Mouse (Mus musculus): Measurements from ENCODE around the gene Schip1. TPM values are rescaled to one million over a fixed set of nuclear protein-coding genes. Genes with fewer than 3 reads are reported as not detected.

The Schip1 gene
- polyA plus RNA-seq, 1 experiment from 2014 or later: 181 TPM

GRCm38 (mm10) chr3:68353492-68353891, 288.9 kb downstream of the Schip1 start:
- ATAC-seq (replicated peaks): no peak
- H3K9ac ChIP-seq (replicated peaks): no peak overlapping the region
- 67% methylated on average over 3 of the region's 3 CpGs for WGBS

GRCm38 (mm10) chr3:68356516-68356915, 291.9 kb downstream of the Schip1 start:
- ATAC-seq (replicated peaks): no peak
- Histone ChIP-seq H3K4me2 (replicated peaks) (no peak overlapping the region), H3K36me3 (no peaks in the 10 kb centered on the region), H3K4me3 (no peak overlapping the region), H3K27ac (replicated peaks) (no peak overlapping the region), H3K4me1 (peaks cover 6% of the 10 kb centered on the region; the same call in 1 of the 2 replicates), H3K9me3 (no peaks in the 10 kb centered on the region), H3K27me3 (no peaks in the 10 kb centered on the region), H3K9ac (replicated peaks) (no peak overlapping the region)
- WGBS: 80% methylated on average over 2 of the region's 2 CpGs

More at GRCm38 (mm10) chr3:68353492-68353891, 288.9 kb downstream of the Schip1 start:
- Histone ChIP-seq H3K9me3 (no peaks in the 10 kb centered on the region), H3K4me3 (no peak overlapping the region), H3K36me3 (no peaks in the 10 kb centered on the region), H3K27me3 (no peaks in the 10 kb centered on the region), H3K4me1 (peaks cover 6% of the 10 kb centered on the region; the same call in 1 of the 2 replicates), H3K4me2 (replicated peaks) (no peak overlapping the region), H3K27ac (replicated peaks) (peak overlapping the region; percentile 33; the same call in 1 of the 2 replicates)

GRCm38 (mm10) chr3:68368029-68368428, 303.4 kb downstream of the Schip1 start:
- H3K4me2 ChIP-seq (replicated peaks): no peak overlapping the region
- no peak for ATAC-seq (replicated peaks)
- H3K4me1 ChIP-seq: no peaks in the 10 kb centered on the region

GRCm38 (mm10) chr3:68372925-68373324, 308.3 kb downstream of the Schip1 start:
- ATAC-seq (replicated peaks): no peak
- Histone ChIP-seq H3K9me3 (no peaks in the 10 kb centered on the region), H3K27me3 (no peaks in the 10 kb centered on the region), H3K4me3 (no peak overlapping the region), H3K4me2 (replicated peaks) (no peak overlapping the region), H3K4me1 (peaks cover 5% of the 10 kb centered on the region; the same call in 1 of the 2 replicates), H3K9ac (replicated peaks) (no peak overlapping the region), H3K36me3 (no peaks in the 10 kb centered on the region), H3K27ac (replicated peaks) (no peak overlapping the region)
- WGBS: 60% methylated on average over 1 of the region's 1 CpGs

More at GRCm38 (mm10) chr3:68368029-68368428, 303.4 kb downstream of the Schip1 start:
- Histone ChIP-seq H3K27me3 (no peaks in the 10 kb centered on the region), H3K36me3 (no peaks in the 10 kb centered on the region), H3K4me3 (no peak overlapping the region), H3K27ac (replicated peaks) (no peak overlapping the region), H3K9ac (replicated peaks) (no peak overlapping the region), H3K9me3 (no peaks in the 10 kb centered on the region)

GRCm38 (mm10) chr3:68375100-68375508, 310.5 kb downstream of the Schip1 start:
- Histone ChIP-seq H3K4me3 (no peak overlapping the region), H3K9ac (replicated peaks) (no peak overlapping the region), H3K4me2 (replicated peaks) (no peak overlapping the region), H3K9me3 (no peaks in the 10 kb centered on the region), H3K27ac (replicated peaks) (0 out of 2 replicates have a peak overlapping the region, but pooled peaks have one; percentile 26), H3K36me3 (no peaks in the 10 kb centered on the region), H3K27me3 (no peaks in the 10 kb centered on the region), H3K4me1 (peaks cover 5% of the 10 kb centered on the region; the same call in 1 of the 2 replicates)
- ATAC-seq (replicated peaks): peak; percentile 60
- 32% methylated on average over 10 of the region's 10 CpGs for WGBS

- no peak for ATAC-seq (replicated peaks)
These were observed 313.0 kb downstream of the Schip1 start for GRCm38 (mm10) chr3:68377452-68378198.

GRCm38 (mm10) chr3:68378799-68379198, 314.2 kb downstream of the Schip1 start:
- no peaks in the 10 kb centered on the region for H3K27me3 ChIP-seq
- no peak overlapping the region for H3K4me2 ChIP-seq (replicated peaks)
- H3K27ac ChIP-seq (replicated peaks): no peak overlapping the region
- no peak overlapping the region for H3K9ac ChIP-seq (replicated peaks)
- no peaks in the 10 kb centered on the region for H3K9me3 ChIP-seq
- 88% methylated on average over 2 of the region's 2 CpGs for WGBS
- no peak overlapping the region for H3K4me3 ChIP-seq
- no peaks in the 10 kb centered on the region for H3K36me3 ChIP-seq
- H3K4me1 ChIP-seq: peaks cover 5% of the 10 kb centered on the region; the same call in 1 of the 2 replicates
- no peak for ATAC-seq (replicated peaks)

More at GRCm38 (mm10) chr3:68377452-68378198, 313.0 kb downstream of the Schip1 start:
- no peak overlapping the region for H3K27ac ChIP-seq (replicated peaks)
- H3K4me3 ChIP-seq: no peak overlapping the region
- H3K36me3 ChIP-seq: no peaks in the 10 kb centered on the region
- no peak overlapping the region for H3K9ac ChIP-seq (replicated peaks)
- peaks cover 5% of the 10 kb centered on the region; the same call in 1 of the 2 replicates for H3K4me1 ChIP-seq
- no peaks in the 10 kb centered on the region for H3K9me3 ChIP-seq
- no peak overlapping the region for H3K4me2 ChIP-seq (replicated peaks)
- WGBS: 73% methylated on average over 7 of the region's 7 CpGs
- no peaks in the 10 kb centered on the region for H3K27me3 ChIP-seq

GRCm38 (mm10) chr3:68379242-68379641, 314.6 kb downstream of the Schip1 start:
- Histone ChIP-seq H3K4me2 (replicated peaks) (no peak overlapping the region), H3K4me3 (no peak overlapping the region), H3K27ac (replicated peaks) (no peak overlapping the region), H3K9ac (replicated peaks) (no peak overlapping the region), H3K9me3 (no peaks in the 10 kb centered on the region), H3K27me3 (no peaks in the 10 kb centered on the region), H3K4me1 (peaks cover 5% of the 10 kb centered on the region; the same call in 1 of the 2 replicates), H3K36me3 (no peaks in the 10 kb centered on the region)
- WGBS: 46% methylated on average over 7 of the region's 7 CpGs
- no peak for ATAC-seq (replicated peaks)

GRCm38 (mm10) chr3:68383672-68384071, 319.1 kb downstream of the Schip1 start:
- Histone ChIP-seq H3K27me3 (no peaks in the 10 kb centered on the region), H3K9me3 (no peaks in the 10 kb centered on the region), H3K27ac (replicated peaks) (no peak overlapping the region), H3K36me3 (no peaks in the 10 kb centered on the region), H3K4me2 (replicated peaks) (no peak overlapping the region), H3K4me1 (no peaks in the 10 kb centered on the region), H3K9ac (replicated peaks) (no peak overlapping the region), H3K4me3 (no peak overlapping the region)
- ATAC-seq (replicated peaks): no peak

GRCm38 (mm10) chr3:68385544-68385943, 320.9 kb downstream of the Schip1 start:
- Histone ChIP-seq H3K27me3 (no peaks in the 10 kb centered on the region), H3K4me2 (replicated peaks) (no peak overlapping the region), H3K4me1 (no peaks in the 10 kb centered on the region), H3K9ac (replicated peaks) (no peak overlapping the region), H3K9me3 (no peaks in the 10 kb centered on the region), H3K36me3 (no peaks in the 10 kb centered on the region), H3K27ac (replicated peaks) (no peak overlapping the region), H3K4me3 (no peak overlapping the region)
- no peak for ATAC-seq (replicated peaks)
- 90% methylated on average over 3 of the region's 3 CpGs for WGBS

GRCm38 (mm10) chr3:68388023-68388422, 323.4 kb downstream of the Schip1 start:
- no peak for ATAC-seq (replicated peaks)
- no peaks in the 10 kb centered on the region for H3K4me1 ChIP-seq
- WGBS: 94% methylated on average over 3 of the region's 3 CpGs
- no peak overlapping the region for H3K4me3 ChIP-seq
- no peaks in the 10 kb centered on the region for H3K27me3 ChIP-seq
- H3K9ac ChIP-seq (replicated peaks): no peak overlapping the region
- no peaks in the 10 kb centered on the region for H3K36me3 ChIP-seq
- no peaks in the 10 kb centered on the region for H3K9me3 ChIP-seq
- H3K4me2 ChIP-seq (replicated peaks): no peak overlapping the region
- no peak overlapping the region for H3K27ac ChIP-seq (replicated peaks)

GRCm38 (mm10) chr3:68393578-68393977, 329.0 kb downstream of the Schip1 start:
- Histone ChIP-seq H3K4me3 (no peak overlapping the region), H3K4me2 (replicated peaks) (no peak overlapping the region), H3K36me3 (no peaks in the 10 kb centered on the region), H3K27me3 (no peaks in the 10 kb centered on the region), H3K9ac (replicated peaks) (no peak overlapping the region), H3K27ac (replicated peaks) (no peak overlapping the region), H3K9me3 (no peaks in the 10 kb centered on the region), H3K4me1 (no peaks in the 10 kb centered on the region)
- 74% methylated on average over 2 of the region's 2 CpGs for WGBS
- ATAC-seq (replicated peaks): no peak

Measured in forebrain, embryonic 15.5 days (tissue).